Mouse (Mus musculus) left cerebral cortex, postnatal 25 days (tissue): ENCODE data around the gene Rpl29. TPM values are rescaled to one million over a fixed set of nuclear protein-coding genes. Genes with fewer than 3 reads are reported as not detected.

Source experiments
- total RNA-seq, 2 experiments: library from RNA; stranded (reverse); gene quantifications; 2 replicates each; pipeline ENCODE4 v1.2.3; 2021

Gene Rpl29
- total RNA-seq, 2 experiments from 2014 or later, result 289 to 302 TPM

Other genes with a start within 250 kb of the Rpl29 start
- gene Ppm1m, start 229.7 kb upstream of the Rpl29 start, total RNA-seq, result 10 to 100 TPM; 18.0 to 24.7 TPM
- 10 to 100 TPM; 55.1 to 59.6 TPM for gene Twf2, start 226.3 kb upstream of the Rpl29 start, total RNA-seq
- gene Tlr9, start 206.9 kb upstream of the Rpl29 start, total RNA-seq, result 1 to 10 TPM; 1.1 to 1.2 TPM
- gene Alas1, start 180.8 kb upstream of the Rpl29 start, total RNA-seq, result 100 to 1,000 TPM; 135 to 144 TPM
- gene Poc1a, start 148.4 kb upstream of the Rpl29 start, total RNA-seq, result 10 to 100 TPM; 17.2 to 18.9 TPM
- gene Dusp7, start 60.8 kb upstream of the Rpl29 start, total RNA-seq, result 100 to 1,000 TPM; 101 to 109 TPM
- 10 to 100 TPM; 12.9 to 19.1 TPM for gene Acy1, start 8.9 kb downstream of the Rpl29 start, total RNA-seq
- 1 to 10 TPM; 8.3 to 9.7 TPM for gene Abhd14b, start 18.0 kb downstream of the Rpl29 start, total RNA-seq
- 10 to 100 TPM; 40.6 to 44.0 TPM for gene Abhd14a, start 18.2 kb downstream of the Rpl29 start, total RNA-seq
- gene Pcbp4, start 23.8 kb downstream of the Rpl29 start, total RNA-seq, result 100 to 1,000 TPM; 161 to 166 TPM
- gene Gpr62, start 36.5 kb downstream of the Rpl29 start, total RNA-seq, result 1 to 10 TPM; 7.7 to 8.6 TPM
- gene Rrp9, start 46.5 kb downstream of the Rpl29 start, total RNA-seq, result 10 to 100 TPM; 30.2 to 37.0 TPM
- gene Parp3, start 47.5 kb downstream of the Rpl29 start, total RNA-seq, result 1 to 10 TPM; 2.9 to 5.3 TPM
- gene Iqcf1, start 70.5 kb downstream of the Rpl29 start, total RNA-seq, result not detected
- gene Iqcf5, start 85.1 kb downstream of the Rpl29 start, total RNA-seq, result not detected
- gene Iqcf3, start 132.2 kb downstream of the Rpl29 start, total RNA-seq, result not detected
- gene Iqcf4, start 141.5 kb downstream of the Rpl29 start, total RNA-seq, result not detected
- gene Iqcf6, start 197.1 kb downstream of the Rpl29 start, total RNA-seq, result not detected
- gene Grm2, start 226.6 kb downstream of the Rpl29 start, total RNA-seq, result 10 to 100 TPM; 54.6 to 56.2 TPM